Mouse (Mus musculus) c-Kit-positive CD71-positive TER-119-positive erythroid progenitor cells, embryonic 14.5 days (primary cell): ENCODE measurements at regions not wholly inside any gene's neighbourhood (a gene's known extent, or its start where the extent isn't known, plus 50 kb on each side); places are given as distances from the start of the nearest gene placed in this dataset.

Experiments used
- DNase-seq: peaks from one replicate; pipeline ENCODE4 v3.0.0-alpha.2; 2013; ENCODE audit warnings: low spot score

DNA sequence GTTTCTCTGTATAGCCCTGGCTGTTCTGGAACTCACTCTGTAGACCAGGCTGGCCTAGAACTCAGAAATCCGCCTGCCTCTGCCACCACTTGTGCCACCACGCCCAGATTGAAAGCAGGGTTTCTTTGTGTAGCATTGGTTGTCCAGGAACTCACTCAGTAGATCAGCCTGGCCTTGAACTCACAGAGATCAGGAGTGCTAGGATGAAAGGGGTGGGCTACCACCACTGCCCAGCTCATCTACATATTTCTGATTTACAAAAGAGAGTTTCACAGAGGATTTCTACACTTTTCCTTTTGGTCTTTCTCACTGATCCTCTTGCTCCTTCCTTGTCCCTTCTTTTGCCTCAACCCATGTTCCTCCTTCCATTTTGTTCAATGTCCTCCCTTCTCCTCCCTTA is 53.1 kb upstream of the Lbx1 start:
- DNase-seq = no peak

DNA sequence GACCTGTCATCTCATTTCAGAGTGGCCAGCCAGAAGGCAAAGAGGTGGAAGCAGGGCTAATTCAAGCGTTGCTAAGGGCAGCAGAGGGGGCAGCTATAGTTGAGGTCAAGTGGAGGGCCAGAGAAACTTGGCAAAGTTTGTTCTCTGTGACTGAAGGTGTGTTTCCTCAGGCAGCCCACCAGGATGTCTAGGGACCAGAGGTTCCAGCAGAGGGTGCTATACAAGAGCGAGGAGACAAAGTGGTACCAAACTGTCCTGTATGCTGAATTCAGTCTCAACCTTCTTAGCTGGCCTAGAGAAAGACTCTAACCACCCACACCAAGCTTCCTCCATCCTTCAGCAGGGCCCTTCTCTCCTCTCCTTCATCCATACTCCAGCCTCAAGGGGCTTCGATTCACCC is 62.2 kb upstream of the Lbx1 start:
- no peak for DNase-seq

DNA sequence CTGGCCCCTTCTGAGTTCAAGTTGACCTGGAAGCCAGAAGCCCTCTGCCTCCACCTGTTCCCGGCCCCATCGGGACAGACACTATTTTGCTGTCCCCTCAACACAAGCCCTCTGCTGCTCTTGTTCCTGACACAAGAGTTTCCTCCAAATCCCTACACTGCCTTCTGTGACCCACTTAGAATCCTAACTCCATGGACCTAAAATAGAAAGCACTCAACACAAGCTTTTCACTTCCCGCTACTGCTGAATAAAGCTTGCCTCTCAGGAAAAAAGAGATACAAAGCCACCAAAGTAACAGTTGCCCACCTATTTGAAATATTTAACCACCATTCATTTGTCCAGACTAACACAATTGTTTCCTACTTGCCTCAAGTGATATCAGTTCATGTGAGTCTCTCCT is 63.7 kb upstream of the Lbx1 start:
- no peak for DNase-seq

DNA sequence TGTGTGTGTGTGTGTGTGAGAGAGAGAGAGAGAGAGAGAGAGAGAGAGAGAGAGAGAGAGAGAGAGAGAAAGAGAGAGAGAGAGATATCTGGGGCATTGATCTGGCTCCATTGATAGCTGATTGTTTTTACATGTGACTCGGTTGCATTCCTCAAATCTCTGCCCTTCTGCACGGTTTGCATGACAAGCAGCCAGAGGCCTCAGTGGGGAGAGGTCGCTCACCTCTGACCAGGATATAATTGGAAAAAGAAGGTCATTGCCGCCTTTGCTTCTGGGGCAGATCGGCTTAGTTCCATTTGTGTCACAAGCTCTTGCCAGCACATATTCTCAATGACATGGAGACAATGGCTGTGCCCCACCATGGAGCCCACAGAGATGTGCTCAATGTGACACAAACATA is 63.8 kb upstream of the Btrc start:
- DNase-seq = no peak

DNA sequence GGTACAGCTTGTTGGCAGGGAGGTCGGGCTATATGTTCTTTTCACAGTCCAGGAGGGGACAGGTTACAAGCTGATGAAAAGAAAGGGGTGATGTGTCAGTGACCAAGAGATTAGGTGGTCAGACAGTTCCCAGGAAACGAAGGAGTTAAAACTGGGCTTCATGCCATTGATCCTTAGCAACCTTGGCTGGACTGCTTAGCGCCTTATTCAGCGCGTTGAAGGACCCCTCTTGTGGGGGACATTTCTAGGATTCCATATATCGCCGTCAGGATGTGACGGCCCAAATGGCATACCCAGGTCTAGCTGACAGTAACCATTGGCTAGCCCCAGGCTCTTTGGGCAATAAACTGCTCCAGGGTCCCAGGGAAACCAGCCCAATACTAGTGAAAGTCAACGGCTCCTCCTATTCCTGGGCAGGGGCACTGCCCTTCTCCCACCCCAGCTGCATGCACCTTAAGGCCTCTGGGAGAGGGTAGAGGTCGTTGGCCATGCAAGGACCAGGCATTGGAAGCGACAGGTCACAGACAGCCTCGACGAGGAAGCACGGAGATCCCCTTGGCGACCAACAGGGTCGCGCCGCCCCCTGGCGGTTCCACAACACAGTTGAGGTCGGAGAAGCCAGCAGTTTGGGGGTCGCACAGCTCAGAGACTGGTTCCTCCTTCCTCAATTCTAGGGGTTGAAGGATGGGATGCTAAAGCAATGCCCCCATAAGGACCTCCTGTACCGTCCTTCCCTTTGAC is 62.7 kb upstream of the Btrc start:
- no peak for DNase-seq

DNA sequence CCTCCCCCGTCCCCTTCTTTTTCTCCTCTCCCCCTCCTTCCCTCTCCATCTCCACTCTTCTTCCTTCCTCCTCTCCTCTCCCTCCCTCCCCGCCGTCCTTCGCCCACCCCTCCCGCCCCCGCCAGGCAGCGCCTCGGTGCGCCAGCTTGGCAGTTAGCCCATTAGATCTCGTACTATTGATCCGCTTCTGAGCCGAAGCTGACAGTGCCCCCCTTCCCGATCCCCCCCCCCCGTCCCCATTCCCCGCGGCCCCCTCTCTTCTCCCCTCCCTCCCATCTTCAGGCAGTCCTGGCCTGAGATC is 62.2 kb upstream of the Btrc start:
- no peak for DNase-seq

DNA sequence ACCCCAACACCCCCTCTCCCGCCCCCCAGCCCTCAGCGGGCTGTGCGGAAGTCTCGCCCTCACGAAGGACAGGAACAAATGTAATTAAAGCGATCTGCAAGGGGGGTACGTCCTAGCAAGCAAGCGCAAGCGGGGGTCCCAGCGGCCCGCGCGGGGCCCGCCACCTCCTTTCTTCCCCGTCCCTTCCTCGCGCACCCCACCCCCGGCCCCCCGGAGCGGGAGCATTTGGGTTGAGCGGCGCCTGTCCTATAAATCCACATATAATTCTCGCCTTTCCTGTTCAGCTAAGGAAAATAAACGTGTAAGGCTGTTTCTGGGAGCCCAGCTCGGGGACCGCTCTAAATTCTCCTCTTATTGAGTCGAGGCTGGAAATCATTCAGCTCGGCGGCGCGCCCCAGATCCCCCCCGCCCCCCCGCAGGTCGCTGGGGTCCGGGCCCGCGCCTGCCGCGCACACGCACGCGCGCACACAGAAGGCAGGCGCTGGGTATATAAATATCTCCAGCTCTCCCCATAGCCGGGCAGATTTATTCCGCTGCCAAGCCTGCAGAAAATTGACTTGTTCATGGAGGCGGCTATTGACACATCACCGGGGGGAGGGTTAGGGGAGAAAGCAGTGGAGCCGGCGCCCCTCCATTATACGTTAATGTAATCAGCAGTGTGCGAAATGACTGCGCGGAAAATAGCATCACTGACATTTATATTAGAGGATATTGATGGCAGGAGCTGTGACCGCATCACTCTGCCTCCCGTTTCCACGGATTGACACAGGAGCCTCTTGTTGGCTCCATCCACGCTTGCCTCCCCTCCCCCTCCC is 61.6 kb upstream of the Btrc start:
- DNase-seq = no peak

DNA sequence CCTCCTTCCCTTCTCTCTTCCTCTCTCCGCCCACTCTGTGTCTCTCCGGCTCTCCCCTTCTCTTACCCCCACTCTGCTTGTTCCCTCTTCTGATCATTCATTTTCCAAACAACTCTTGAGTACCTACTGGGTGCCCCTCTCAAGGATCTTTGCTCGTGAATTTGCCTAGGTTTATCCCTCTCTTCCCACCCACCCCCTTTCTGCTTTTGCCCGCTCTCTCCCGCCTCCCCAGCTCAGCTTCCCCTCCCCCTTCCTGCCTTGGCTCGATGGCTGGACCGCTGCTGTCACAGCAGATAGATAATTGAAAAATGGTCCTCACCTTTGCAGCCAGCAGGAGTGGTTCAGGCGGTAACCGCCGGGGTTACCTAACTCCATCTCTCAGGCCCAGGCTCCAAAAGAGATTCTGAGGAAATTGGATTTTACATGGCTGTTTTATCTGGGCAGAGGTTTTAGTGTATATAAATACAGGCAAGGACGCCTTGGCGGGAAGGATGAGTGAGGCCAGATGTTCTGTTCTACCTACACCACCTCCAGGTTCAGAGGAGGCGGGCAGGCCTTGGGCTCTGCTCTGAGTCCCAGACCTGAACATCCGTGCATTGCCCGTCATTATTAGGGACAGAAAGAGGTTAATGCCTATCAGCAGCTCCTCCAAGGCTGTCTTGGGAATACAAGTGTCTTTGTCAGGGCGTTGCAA is 60.8 kb upstream of the Btrc start:
- DNase-seq = no peak

DNA sequence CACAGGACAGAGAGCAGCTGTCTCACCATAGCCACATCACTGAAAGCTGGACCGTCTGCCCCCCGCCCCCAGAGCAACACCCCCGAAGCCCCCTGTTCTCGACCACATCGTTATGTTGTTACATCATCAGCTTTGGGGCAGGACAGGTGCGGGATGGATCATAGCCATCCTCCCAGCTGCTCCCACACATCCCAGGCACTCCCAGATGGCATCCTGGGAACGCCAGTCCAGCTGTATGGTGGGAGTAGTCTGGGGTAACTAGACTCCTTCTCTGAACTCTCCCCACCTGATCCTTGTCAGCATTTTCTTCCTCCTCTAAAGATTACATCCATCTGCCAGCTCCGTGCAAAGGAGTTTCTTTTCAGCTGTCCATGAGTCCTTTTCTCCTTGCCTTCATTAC is 59.0 kb upstream of the Btrc start:
- no peak for DNase-seq

DNA sequence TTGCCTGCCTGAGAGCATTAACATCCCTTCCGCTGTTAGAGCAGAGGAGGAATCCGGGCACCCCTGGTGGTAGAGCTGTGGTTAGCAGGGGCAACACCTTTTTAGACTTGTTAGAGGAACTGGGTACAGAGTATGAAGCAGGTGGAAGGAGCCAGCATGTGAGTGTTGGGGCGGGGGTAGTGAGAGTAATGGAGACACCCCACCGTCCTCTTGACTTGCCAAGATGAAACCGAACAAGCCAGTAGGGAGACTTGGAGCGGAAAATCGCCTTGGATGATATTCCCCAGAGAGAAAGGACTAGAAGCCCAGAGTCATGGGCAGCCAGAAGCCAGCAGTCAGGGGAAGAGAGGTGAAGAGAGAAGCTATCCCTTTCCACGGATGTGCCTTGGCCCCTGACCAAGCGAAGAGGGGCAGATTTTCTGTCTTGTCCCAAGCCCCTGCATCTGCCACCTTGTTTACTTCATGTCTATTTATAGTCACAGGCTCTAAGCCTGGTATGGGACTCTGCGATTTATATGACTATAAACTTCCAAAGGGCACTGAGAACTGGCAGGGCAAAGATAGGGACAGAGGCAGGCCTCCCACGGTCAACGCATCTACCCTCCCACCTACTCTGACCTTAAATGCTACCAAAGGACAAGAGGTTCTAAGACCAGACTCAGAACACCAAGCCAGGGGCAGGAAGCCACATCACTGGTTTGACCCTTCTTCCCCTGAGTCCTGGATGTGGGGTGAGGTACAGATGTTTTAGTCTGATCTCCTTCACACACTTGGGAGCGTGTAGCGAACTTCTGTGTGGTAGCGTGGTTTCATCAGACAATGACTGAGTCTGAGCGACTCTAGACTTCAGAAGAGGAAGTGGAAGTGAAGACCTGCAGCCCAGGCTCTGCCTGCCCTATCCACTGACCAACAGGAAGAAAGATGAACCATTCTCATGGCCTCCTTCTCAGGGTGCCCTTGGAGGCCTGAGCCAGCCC is 55.9 kb upstream of the Btrc start:
- no peak for DNase-seq

DNA sequence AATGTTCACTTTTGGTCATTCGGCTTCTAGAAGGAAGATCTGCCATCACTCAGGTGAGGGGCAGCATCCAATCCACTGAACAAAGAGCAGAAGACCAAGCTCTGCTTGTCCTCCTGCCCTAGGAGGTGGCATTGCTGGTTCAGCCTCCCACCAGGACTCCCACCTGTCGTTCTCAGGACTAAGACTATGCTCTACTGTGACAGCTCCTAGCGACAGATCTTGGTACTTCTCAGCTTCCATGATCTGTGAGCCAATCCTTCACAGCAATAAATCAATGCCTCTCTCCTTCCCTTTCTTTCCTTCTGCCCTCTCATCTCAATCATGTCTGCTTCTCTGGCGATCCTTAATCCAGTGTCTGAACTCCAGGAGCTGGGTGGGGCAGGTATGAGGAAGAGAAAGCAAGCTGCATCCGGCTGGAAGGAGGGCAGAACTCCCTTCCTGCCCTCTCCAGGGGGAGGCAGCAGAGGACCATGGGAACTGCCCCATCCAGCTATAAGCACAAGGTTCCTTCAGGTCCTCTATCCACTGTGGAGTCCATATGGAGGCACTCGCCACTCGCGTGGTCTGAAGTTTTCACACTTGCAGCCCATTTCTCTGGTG is 54.8 kb upstream of the Btrc start:
- DNase-seq = peak; percentile 13

DNA sequence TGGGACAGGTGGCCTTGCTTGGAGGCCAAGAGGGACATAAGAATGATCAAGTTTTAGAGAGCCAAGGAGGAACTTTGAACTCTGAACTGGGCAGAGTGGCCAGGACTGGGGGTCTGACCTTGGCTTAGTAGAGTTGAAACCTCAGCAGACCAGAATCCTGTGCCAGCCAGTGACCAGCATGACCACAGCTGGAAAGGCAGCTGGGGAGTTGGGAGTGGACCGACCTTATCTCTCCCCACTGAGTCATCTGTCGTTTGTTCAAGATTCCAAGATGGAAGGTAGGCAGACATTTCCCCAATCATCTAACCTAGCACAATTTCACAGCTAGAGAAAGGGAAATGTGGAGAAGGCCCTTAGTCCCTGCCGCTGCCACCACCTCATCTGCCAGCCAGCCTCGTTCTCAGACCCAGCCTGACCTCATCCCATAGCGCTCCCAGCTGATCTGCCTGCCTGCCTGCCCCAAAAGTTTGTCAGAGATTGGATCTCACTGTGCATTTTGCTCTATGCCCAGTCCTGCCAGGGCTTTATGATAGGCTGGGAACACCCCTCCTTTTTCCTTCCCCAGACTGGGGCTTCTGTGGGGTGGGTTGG is 53.1 kb upstream of the Btrc start:
- no peak for DNase-seq

DNA sequence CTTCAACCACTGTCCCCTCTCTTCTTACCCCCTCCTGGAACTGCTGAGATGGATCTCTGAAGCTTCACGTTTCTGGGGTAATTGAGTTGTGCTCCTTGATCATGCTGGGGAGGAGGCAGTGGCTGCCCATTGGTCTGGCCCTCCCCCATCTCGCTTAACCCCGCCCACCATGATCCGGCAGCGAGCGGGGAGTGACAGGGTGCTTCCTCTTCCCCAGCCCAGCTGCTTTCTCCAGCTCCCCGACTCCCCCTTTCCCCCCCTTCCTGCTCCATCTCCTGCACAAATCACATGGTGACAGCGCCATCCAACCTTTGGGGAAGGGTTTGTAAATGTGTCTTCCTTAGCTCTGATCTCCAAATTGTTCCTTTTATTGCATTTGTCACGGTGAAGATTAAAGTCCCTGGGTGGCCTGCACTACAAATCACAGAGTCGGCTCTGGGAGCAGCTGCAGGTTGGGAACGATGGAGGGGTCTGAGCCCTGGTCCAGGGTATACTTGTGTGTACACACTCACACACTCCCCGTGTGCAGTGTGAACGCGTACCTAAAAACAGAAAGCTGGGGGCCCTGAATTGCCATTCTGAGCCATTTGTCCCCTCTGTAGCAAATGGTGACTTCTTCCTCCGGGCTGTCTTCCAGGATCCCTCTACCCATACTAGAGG is 52.5 kb upstream of the Btrc start:
- DNase-seq = peak; percentile 15

DNA sequence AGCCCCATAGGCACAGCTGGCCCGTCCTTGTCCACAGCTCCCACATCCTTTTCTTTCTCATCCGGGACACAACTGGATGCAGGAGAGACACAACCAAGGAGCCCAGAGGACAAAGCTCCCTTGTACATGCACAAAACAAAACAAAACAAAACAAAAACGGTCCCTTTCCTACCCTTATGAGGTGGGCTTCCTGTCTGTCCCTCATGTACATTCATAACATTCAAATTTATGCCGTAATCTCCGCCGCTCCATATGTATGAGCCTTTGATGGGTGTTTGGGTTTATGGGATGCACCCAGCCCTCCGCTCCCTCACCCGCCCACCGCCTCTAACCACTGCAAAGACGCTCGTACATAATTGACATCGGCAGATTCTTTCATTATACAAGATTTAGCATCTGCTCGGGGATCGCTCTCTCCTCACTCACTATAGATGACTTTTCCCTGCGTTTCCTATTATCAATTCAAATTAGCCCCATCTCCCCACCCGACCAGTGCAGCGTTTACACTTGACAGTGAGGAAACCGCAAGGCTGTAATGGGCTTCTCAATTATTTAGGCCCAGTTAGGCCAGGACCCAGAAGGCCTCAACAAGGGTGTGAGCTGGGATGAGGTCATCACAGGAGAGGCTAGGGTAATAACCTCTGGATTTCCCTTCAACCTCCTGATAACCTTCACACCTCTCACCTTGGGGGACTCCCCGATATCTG is 51.5 kb upstream of the Btrc start:
- no peak for DNase-seq

DNA sequence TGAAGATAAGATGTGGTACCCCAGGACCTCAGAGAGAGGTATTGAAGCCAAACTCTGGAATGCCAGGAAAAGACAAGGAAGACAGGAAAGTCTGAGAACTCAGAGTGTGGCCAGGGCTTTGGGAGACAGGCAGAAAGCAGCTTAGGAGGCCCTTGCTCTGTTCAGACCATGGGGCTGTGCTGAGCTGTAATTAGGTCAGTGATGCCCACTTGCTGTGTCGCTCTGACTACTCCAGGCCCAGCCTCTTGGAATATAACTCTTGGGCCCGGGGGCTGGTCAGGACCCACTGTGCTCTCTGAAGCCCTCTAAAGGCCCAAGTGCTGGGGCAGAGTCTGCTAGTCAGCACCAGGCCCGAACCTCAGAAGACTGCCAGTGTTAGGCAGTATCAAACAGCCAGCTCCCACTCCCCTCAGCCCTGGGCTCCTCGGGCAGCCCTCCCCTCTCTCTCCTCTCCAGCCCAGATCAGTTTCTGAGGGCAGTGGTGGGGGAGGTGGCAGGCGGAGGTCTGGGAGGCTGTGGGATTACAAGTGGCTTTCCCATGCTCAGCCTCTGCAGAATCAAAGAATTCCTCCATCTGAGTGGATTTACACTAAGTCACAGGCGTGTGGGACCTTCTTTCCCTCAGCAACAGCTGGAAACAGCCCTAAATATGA is 50.7 kb upstream of the Btrc start:
- no peak for DNase-seq
